In genomic region chr13:107493765-107494164, GRCm38 (mm10) we compare ENCODE assay signal across 8 mouse cellular contexts.
DNase-seq lines count a peak whose midpoint lies in the region; ATAC-seq and TF ChIP-seq lines count a peak whose summit lies in the region.

No protein-coding gene starts in this region.

- H3K4me1 ChIP-seq in kidney, postnatal 0 days (replicated peaks; ENCODE audit: insufficient read depth, low read length): no peaks in the 10 kb centered on the region

- WGBS in kidney, postnatal 0 days: 63% methylated on average over 13 of the region's 13 CpGs

- H3K27me3 ChIP-seq in kidney, postnatal 0 days (ENCODE audit: insufficient read depth, low read length): no peaks in the 10 kb centered on the region

- H3K36me3 ChIP-seq in kidney, postnatal 0 days (ENCODE audit: insufficient read depth, low read length): no peaks in the 10 kb centered on the region

- no peak for TF ChIP-seq CTCF in kidney, postnatal 0 days (IDR thresholded peaks at IDR 0.05; ENCODE audit: low read depth)

- ATAC-seq in kidney, postnatal 0 days (replicated peaks; ENCODE audit: low FRiP score, low read depth): no peak

- no peak overlapping the region for H3K9ac ChIP-seq in kidney, postnatal 0 days (ENCODE audit: low read depth, low read length)

- no peak overlapping the region for H3K4me2 ChIP-seq in kidney, postnatal 0 days (ENCODE audit: low read length)

- intact Hi-C loops in left cerebral cortex, postnatal 4 days (cut with DNase I): no loop called here

- H3K27ac ChIP-seq in kidney, postnatal 0 days: no peak overlapping the region

- no peak overlapping the region for H3K4me3 ChIP-seq in kidney, postnatal 0 days (replicated peaks; ENCODE audit: low read depth, low read length)

- DNase-seq in adrenal gland, adult (ENCODE audit: inconsistent age in 2 of 2, low spot score in 1 of 2): peak; percentile 16 to 47
- no peak for DNase-seq in adrenal gland, adult 8-10 months
- DNase-seq in urinary bladder, postnatal 25 days (ENCODE audit: low spot score): peak; percentile 14
- no peak for DNase-seq in urinary bladder, adult 2 months (ENCODE audit: low spot score)
- DNase-seq in kidney, postnatal 0 days (ENCODE audit: low spot score): peak; percentile 40
- peak; percentile 88 for DNase-seq in left cerebral cortex, postnatal 4 days
- peak; percentile 82 for DNase-seq in right cerebral cortex, postnatal 4 days
- DNase-seq in T-cell, adult 2 months (ENCODE audit: low spot score): no peak

- no peaks in the 10 kb centered on the region for H3K9me3 ChIP-seq in kidney, postnatal 0 days (replicated peaks; ENCODE audit: low read length)

Comparison
In these comparisons a context has a peak if more than half of its experiments do, and no peak if none do; other contexts are left out.
1. DNase-seq: peak in adrenal gland, adult (2 of 2), urinary bladder, postnatal 25 days (single experiment), kidney, postnatal 0 days (single experiment), left cerebral cortex, postnatal 4 days (single experiment) and right cerebral cortex, postnatal 4 days (single experiment); none in adrenal gland, adult 8-10 months (single experiment), urinary bladder, adult 2 months (single experiment) and T-cell, adult 2 months (single experiment).